Mouse (Mus musculus): Measurements from ENCODE around the gene Colgalt1. TPM values are rescaled to one million over a fixed set of nuclear protein-coding genes. Genes with fewer than 3 reads are reported as not detected.

The Colgalt1 gene
- 75.5 and 78.2 TPM in 2 replicates for polyA plus RNA-seq (2015; fragmentation: Nextera tagmentation; extraction: Ambion mirVana)

DNA sequence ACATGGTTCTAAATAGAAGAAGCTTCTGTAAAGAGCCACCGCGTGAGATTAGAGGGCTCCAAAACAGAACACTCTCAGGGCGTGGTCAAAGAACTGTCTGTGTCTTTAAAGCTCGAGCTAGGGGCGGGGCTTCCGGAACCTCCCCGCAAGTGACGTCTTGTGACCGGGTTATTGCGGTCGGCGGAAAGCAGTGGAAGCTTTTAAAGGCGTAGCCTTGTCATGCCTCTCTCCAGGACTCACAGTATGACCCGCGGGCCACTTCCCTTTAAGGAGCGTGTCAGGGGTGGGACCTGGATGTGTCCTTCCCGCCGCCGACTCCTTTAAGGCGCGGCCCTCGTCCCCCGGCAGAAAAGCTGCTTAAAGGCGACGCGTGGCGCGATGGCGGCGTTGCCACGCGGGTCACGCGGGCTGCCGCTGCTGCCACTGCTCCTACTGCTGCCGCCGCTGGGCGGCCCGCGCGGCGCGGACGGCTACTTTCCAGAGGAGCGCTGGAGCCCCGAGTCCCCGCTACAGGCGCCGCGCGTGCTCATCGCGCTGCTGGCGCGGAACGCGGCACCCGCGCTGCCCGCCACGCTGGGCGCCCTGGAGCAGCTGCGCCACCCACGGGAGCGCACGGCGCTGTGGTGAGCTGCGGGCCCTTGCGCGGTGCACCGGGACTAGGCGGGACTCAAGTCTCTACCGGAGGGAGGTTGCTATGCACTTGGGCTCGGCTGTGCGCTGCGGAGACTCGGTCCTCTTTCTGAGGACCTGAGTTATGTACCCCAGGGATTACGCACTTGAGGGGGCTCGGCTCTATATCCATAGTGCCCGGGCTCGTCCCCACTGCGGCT lies at the start of gene Colgalt1:
Gene Colgalt1, plus strand, starts transcription at position 177 of the 830 bp plus-strand sequence.
- no peaks in the 10 kb centered on the region for H3K27me3 ChIP-seq
- peak within 1 kb of the TSS; percentile 66 for H3K4me2 ChIP-seq
- peak within 1 kb of the TSS; percentile 91 for H3K27ac ChIP-seq
- WGBS = under 1% methylated on average over 82 of the region's 82 CpGs
- peaks cover 19% of the 10 kb centered on the region for H3K4me1 ChIP-seq
- H3K4me3 ChIP-seq = peak within 1 kb of the TSS; percentile 94
- peak; percentile 98 for ATAC-seq (ENCODE audit: insufficient number of reproducible peaks, insufficient read depth, low FRiP score, low TSS enrichment, low read depth)
- peaks cover 33% of the 10 kb centered on the region for H3K36me3 ChIP-seq
- no peaks in the 10 kb centered on the region for H3K9me3 ChIP-seq
- peak within 1 kb of the TSS; percentile 90 for H3K9ac ChIP-seq

DNA sequence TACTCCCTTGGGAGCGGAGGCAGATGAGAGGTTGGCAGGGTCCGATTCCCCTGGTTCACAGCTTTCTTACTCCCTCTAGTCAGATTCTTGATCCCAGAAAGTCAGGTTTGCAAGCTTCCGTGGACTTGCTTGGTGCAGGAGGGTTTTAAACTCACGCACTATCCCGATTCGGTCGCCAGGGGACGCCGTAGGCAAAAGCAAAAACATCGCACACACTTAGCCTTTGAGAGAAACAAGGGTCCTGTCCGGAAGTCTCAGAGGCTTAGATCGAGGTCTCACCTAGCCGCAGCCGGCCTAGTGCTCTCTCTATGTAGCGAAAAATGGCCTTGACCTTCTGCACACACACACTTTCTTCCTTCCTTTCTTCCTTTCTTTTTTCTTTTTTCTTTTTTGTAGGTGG lies 49.4 kb upstream of the Colgalt1 start:
- 4% methylated on average over 15 of the region's 15 CpGs for WGBS
- no peaks in the 10 kb centered on the region for H3K36me3 ChIP-seq
- peaks cover 6% of the 10 kb centered on the region for H3K9me3 ChIP-seq
- peaks cover 21% of the 10 kb centered on the region for H3K4me1 ChIP-seq
- H3K27me3 ChIP-seq = peaks cover 91% of the 10 kb centered on the region
- ATAC-seq (ENCODE audit: insufficient number of reproducible peaks, insufficient read depth, low FRiP score, low TSS enrichment, low read depth) = no peak
- H3K9ac ChIP-seq = no peak overlapping the region
- no peak overlapping the region for H3K4me3 ChIP-seq
- H3K4me2 ChIP-seq = no peak overlapping the region
- H3K27ac ChIP-seq = no peak overlapping the region

DNA sequence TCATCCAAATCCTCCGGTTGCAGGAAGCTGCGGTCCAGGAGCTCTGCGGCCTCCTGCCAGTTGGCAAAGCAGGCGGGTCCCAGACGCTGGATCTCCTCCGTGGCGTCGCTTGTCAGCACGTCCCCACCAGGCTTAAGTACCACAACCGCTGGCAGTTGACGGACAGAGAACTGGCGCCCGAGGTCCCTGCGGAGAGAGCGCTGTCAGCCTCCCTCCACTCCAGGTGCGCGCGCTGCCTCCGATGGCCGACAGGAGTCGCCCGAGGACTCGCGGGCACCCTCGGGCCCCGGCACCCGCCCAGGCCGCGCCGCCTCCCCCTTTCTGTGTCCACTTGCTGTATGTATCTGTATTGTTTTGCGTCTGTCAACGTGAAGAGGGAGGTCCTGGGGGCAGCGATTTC lies 48.0 kb upstream of the Colgalt1 start:
- Histone ChIP-seq H3K27me3 (peaks cover 83% of the 10 kb centered on the region), H3K9me3 (peaks cover 6% of the 10 kb centered on the region), H3K9ac (peak overlapping the region; percentile 37), H3K4me1 (peaks cover 21% of the 10 kb centered on the region), H3K36me3 (no peaks in the 10 kb centered on the region), H3K4me2 (peak overlapping the region; percentile 56), H3K27ac (no peak overlapping the region), H3K4me3 (peak overlapping the region; percentile 35)
- no peak for ATAC-seq (ENCODE audit: insufficient number of reproducible peaks, insufficient read depth, low FRiP score, low TSS enrichment, low read depth)
- under 1% methylated on average over 33 of the region's 33 CpGs for WGBS

DNA sequence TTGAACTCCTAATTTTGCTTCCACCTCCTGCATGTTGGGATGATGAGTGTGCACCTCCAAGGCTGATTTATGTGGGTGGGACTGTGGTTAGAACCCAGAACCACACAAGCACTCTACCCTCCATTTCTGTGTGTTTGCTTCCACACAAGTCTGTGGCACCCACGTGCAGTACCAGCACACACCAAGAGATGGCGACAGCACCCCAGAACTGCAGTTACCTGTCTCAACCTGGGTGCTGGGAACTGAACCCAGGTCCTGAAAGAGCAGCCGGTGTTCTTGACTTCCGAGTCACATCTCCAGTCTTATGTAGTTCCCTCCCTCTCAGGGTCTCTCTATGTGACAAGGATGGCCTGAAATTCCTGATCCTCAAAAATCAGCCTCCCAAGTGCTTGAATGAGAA lies 46.8 kb upstream of the Colgalt1 start:
- no peak overlapping the region for H3K9ac ChIP-seq
- H3K9me3 ChIP-seq = peaks cover 6% of the 10 kb centered on the region
- ATAC-seq (ENCODE audit: insufficient number of reproducible peaks, insufficient read depth, low FRiP score, low TSS enrichment, low read depth) = no peak
- no peaks in the 10 kb centered on the region for H3K36me3 ChIP-seq
- H3K4me3 ChIP-seq = no peak overlapping the region
- 81% methylated on average over 4 of the region's 4 CpGs for WGBS
- peaks cover 18% of the 10 kb centered on the region for H3K4me1 ChIP-seq
- H3K27ac ChIP-seq = no peak overlapping the region
- peaks cover 82% of the 10 kb centered on the region for H3K27me3 ChIP-seq
- no peak overlapping the region for H3K4me2 ChIP-seq

DNA sequence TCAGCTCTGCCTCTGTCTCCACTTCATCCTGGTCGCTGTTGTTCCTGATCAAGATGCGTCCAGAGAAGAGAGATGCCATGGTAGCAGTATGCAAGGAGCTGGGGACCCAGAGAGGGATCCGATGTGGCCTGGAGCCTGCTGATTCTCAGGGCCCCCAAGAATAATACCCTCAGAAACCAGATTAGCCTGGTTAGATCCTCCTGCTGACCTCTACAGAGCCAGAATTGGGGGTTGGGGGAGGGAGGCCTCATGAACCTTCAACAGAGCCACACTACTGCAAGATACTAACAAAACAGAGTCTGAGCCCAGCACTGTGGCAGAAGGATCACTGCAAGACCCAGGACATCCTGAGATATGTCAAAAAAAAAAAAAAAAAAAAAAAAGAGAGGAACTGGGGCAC lies 44.3 kb upstream of the Colgalt1 start, which contains the start of gene Nxnl1:
Gene Nxnl1, minus strand, starts transcription at position 101 of the 400 bp plus-strand sequence.
- no peak within 1 kb of the TSS for H3K4me3 ChIP-seq
- H3K4me2 ChIP-seq = no peak within 1 kb of the TSS
- peaks cover 6% of the 10 kb centered on the region for H3K9me3 ChIP-seq
- 0 out of 2 replicates have a peak within 1 kb of the TSS, but pooled peaks have one; percentile 21 for H3K9ac ChIP-seq
- H3K27me3 ChIP-seq = peaks cover 63% of the 10 kb centered on the region
- H3K4me1 ChIP-seq = peaks cover 28% of the 10 kb centered on the region
- no peak within 1 kb of the TSS for H3K27ac ChIP-seq
- no peak for ATAC-seq (ENCODE audit: insufficient number of reproducible peaks, insufficient read depth, low FRiP score, low TSS enrichment, low read depth)
- WGBS = 42% methylated on average over 3 of the region's 3 CpGs
- H3K36me3 ChIP-seq = no peaks in the 10 kb centered on the region

DNA sequence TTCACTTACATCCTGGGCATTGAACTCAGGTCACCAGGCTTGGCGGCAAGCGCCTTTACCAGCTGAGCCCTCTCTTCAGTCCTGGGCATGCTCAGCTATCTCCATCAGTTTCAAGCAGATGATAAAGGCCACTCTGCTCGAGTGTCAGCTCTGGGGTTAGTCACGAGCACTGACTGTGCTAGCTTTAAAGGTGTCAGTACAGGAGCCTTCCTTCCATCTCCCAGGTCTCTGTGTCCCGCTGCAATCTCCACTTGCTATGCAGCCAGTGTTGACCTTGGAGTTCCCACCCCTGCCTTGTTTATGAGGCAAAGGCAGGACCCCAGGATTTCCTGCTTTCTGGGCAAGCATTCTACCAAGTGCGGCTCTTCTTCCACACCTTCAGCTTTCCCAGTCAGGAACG lies 43.2 kb upstream of the Colgalt1 start:
- Histone ChIP-seq H3K27ac (no peak overlapping the region), H3K9ac (no peak overlapping the region), H3K36me3 (no peaks in the 10 kb centered on the region), H3K9me3 (peaks cover 6% of the 10 kb centered on the region), H3K27me3 (peaks cover 52% of the 10 kb centered on the region), H3K4me1 (peaks cover 32% of the 10 kb centered on the region), H3K4me2 (no peak overlapping the region), H3K4me3 (no peak overlapping the region)
- ATAC-seq (ENCODE audit: insufficient number of reproducible peaks, insufficient read depth, low FRiP score, low TSS enrichment, low read depth) = no peak
- 72% methylated on average over 7 of the region's 7 CpGs for WGBS

DNA sequence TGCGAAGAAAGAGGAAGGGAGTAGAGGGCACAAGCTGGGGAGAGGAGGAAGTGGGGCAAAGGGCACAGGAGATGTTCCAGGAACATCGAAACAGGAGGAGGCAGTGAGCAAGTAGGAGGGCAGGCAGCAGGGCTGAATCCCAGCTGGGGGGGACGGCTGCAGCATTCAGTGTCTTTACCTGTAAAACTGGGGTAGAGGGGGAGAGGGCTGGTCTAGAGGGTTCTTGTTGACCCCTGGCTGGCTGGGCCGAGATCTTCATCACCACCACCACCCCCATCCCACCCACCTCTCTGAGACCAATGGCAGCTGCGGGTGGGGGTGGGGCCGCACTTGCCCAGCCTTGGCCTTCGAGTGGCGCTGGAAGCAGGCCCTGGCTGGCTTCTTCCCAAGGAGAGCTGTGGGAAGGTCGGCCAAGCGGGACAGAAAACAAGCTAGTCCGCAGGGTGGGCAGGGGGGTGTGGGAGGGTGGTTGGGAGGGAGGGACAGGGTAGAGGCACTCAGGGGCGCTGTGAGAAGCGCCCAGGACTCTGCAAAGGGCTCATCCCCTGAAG lies 42.3 kb upstream of the Colgalt1 start, which contains the start of gene Slc27a1:
Gene Slc27a1, plus strand, starts transcription at position 496 of the 551 bp plus-strand sequence.
- Histone ChIP-seq H3K4me1 (peaks cover 34% of the 10 kb centered on the region), H3K27ac (peak within 1 kb of the TSS; percentile 83), H3K36me3 (no peaks in the 10 kb centered on the region), H3K9ac (peak within 1 kb of the TSS; percentile 65), H3K9me3 (peaks cover 6% of the 10 kb centered on the region), H3K4me3 (peak within 1 kb of the TSS; percentile 61), H3K27me3 (peaks cover 44% of the 10 kb centered on the region), H3K4me2 (peak within 1 kb of the TSS; percentile 84)
- no peak for ATAC-seq (ENCODE audit: insufficient number of reproducible peaks, insufficient read depth, low FRiP score, low TSS enrichment, low read depth)
- WGBS = 11% methylated on average over 13 of the region's 13 CpGs

DNA sequence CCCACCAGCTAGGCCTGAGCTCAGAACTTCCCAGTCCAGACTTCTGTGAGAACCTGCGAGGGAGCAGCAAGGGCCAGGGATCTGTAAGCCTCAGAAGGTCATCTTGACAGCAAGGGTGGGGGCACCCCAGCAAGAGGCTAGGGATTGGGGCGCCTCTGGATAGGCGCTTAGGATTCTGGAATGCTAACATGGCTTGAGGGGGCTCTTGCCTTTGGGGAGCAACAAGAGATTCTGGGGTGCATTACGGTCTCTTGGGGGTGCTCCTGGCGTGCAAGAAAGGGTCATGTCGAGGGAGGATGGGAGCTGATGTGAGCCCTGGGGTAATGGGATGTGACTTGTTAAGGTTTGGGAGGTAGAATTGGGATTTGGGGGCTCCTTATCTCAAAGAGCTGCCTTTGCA lies 41.9 kb upstream of the Colgalt1 start:
- H3K4me1 ChIP-seq = peaks cover 34% of the 10 kb centered on the region
- peak overlapping the region; percentile 61 for H3K4me3 ChIP-seq
- H3K27ac ChIP-seq = peak overlapping the region; percentile 83
- H3K9me3 ChIP-seq = peaks cover 5% of the 10 kb centered on the region
- no peak for ATAC-seq (ENCODE audit: insufficient number of reproducible peaks, insufficient read depth, low FRiP score, low TSS enrichment, low read depth)
- no peaks in the 10 kb centered on the region for H3K36me3 ChIP-seq
- H3K9ac ChIP-seq = peak overlapping the region; percentile 65; the same call in 1 of the 2 replicates
- peaks cover 39% of the 10 kb centered on the region for H3K27me3 ChIP-seq
- WGBS = 21% methylated on average over 6 of the region's 6 CpGs
- H3K4me2 ChIP-seq = peak overlapping the region; percentile 84

DNA sequence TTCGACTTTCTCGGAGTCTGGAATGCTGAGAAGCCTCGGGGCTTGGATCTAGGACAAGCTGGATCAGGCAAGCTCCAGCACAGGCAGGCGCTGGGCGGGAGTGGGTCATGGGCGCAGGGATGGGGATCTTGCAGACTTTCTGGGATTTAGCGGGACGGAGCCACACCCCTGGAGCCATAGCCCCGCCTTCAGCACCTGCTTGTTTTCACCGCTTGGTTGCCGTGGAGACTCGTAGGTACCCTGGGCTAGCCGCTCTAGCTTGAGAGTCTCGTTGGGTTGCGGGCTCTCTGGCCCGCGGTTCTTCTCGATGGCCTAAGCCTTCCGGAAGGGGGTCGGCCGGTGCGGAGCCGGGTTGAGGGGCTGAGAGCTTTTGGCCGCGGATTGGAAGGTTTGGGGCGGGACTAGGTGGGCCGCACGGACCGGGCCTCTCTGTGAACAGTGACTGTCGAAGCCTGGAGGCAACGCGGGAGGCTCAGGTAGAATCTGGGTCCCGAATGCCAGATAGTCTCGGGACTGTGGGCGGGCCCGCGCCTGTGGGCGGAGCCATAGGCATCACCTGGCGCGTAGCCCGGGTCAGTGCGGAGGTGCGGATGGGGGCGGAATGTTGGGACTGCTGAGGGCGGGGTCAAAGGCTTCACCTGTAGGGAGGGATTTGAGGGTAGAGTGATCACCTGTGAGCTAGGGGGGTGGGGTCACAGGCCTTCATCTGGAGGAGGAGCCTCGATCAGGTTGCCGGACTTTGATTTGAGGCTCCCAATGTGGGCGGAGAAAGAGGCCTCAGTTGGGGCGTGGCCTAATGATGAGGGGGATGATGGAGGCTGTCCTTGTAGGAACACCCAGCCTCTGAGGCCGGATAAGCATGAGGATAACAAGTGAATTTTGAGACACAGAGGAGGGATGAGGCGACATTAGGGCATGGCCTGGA lies 41.2 kb upstream of the Colgalt1 start:
- Histone ChIP-seq H3K27me3 (peaks cover 34% of the 10 kb centered on the region), H3K4me1 (peaks cover 34% of the 10 kb centered on the region), H3K27ac (peak overlapping the region; percentile 83), H3K4me2 (peak overlapping the region; percentile 84), H3K36me3 (no peaks in the 10 kb centered on the region), H3K9ac (peak overlapping the region; percentile 65), H3K9me3 (no peaks in the 10 kb centered on the region), H3K4me3 (peak overlapping the region; percentile 61)
- ATAC-seq (ENCODE audit: insufficient number of reproducible peaks, insufficient read depth, low FRiP score, low TSS enrichment, low read depth) = peak; percentile 63
- WGBS = under 1% methylated on average over 51 of the region's 51 CpGs

DNA sequence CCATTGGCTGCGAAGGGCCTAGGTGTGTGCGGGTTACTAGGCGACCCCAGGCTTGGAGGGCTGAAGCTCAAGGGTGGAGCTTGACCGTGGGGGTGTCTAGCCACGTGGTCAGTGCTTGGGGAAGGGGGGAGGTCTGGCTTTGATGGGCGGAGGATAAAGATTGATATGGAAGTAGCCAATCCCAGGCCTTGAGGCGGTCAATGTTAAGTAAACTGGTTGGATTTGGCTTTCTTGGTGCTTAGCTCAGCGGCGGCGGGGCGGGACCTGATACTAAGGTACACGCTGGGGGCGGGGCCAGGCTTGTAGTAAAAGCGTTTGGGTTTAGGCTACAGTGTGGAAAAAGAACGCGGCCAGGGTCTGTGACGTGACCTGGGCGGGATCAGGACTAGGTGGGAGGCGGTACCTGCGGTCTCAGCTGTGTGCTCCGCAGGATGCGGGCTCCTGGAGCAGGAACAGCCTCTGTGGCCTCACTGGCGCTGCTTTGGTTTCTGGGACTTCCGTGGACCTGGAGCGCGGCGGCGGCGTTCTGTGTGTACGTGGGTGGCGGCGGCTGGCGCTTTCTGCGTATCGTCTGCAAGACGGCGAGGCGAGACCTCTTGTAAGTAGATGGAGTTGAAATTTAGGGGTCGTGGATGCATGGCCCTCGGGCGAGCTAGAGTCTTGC lies 40.4 kb upstream of the Colgalt1 start:
- H3K27me3 ChIP-seq = peaks cover 33% of the 10 kb centered on the region
- WGBS = under 1% methylated on average over 41 of the region's 41 CpGs
- peaks cover 34% of the 10 kb centered on the region for H3K4me1 ChIP-seq
- peak overlapping the region; percentile 83 for H3K27ac ChIP-seq
- H3K9ac ChIP-seq = peak overlapping the region; percentile 81
- H3K4me2 ChIP-seq = peak overlapping the region; percentile 84
- H3K36me3 ChIP-seq = no peaks in the 10 kb centered on the region
- H3K9me3 ChIP-seq = no peaks in the 10 kb centered on the region
- peak; percentile 89 for ATAC-seq (ENCODE audit: insufficient number of reproducible peaks, insufficient read depth, low FRiP score, low TSS enrichment, low read depth)
- peak overlapping the region; percentile 61 for H3K4me3 ChIP-seq

Data from embryonic facial prominence, embryonic 13.5 days (tissue).